Mouse (Mus musculus) ES-E14 (cell line): Measurements from ENCODE around the gene 4930469K13Rik.

Experiments used
- MAFK ChIP-seq: IDR thresholded peaks from 2 replicates; pipeline ENCODE4 v1.6.1; 2014; ENCODE audit warnings: mild to moderate bottlenecking, low read depth, low read length, inconsistent platforms; ENCODE audit not compliant: insufficient read depth
- ZC3H11A ChIP-seq: IDR thresholded peaks from 2 replicates; pipeline ENCODE4 v1.6.1; 2012; ENCODE audit warnings: low read depth, mild to moderate bottlenecking, inconsistent platforms, low read length, borderline replicate concordance

- no peak for TF ChIP-seq MAFK
- no peak for TF ChIP-seq ZC3H11A
These were observed 166.4 kb downstream of the 4930469K13Rik start for GRCm38 (mm10) chr11:33931836-33932385.
